25 mouse cellular contexts compared by ENCODE assay signal in the genomic region with DNA sequence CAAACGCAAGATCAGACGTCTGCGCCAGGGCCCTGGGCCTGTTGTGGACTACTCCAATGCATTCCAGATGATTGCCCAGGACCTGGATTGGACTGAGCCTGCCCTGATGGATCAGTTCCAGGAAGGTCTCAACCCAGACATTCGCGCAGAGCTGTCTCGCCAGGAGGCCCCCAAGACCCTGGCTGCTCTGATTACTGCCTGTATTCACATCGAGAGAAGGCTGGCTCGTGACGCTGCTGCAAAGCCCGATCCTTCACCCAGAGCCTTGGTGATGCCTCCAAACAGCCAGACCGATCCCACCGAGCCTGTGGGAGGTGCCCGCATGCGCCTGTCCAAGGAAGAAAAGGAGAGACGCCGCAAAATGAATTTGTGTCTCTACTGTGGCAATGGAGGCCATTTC. TPM values are rescaled to one million over a fixed set of nuclear protein-coding genes. Genes with fewer than 3 reads are reported as not detected.
A peak's percentile ranks its signal among the peaks of the same experiment; 100 is the strongest.
DNase-seq lines count a peak whose midpoint lies in the region; ATAC-seq lines count a peak whose summit lies in the region.
"Had no signal": no experiment of that assay in that cellular context is flagged by ENCODE, and none has a peak within 500 bp of the region (broad histone marks: within the 10 kb centered on the region; RNA-seq: fewer than 3 reads in every experiment).

No protein-coding gene starts in this region.

- ATAC-seq in limb, embryonic 11.5 days (ENCODE audit: insufficient number of reproducible peaks, low FRiP score, low TSS enrichment, low read depth): no peak
- ATAC-seq: CD4-positive, CD25-positive, alpha-beta regulatory T cell, adult 4 months; forebrain, embryonic 14.5 days; forebrain, embryonic 16.5 days; Patski had no signal

- no peak overlapping the region for H3K9ac ChIP-seq in limb, embryonic 11.5 days (ENCODE audit: low read length)
- H3K9ac ChIP-seq: embryonic facial prominence, embryonic 13.5 days; embryonic facial prominence, embryonic 15.5 days; forebrain, embryonic 12.5 days had no signal

- peak; percentile 12 for DNase-seq in adrenal gland, postnatal 25 days
- no peak for DNase-seq in adrenal gland, postnatal 10 days
- DNase-seq in limb, embryonic 11.5 days (ENCODE audit: low spot score): peak; percentile 20
- DNase-seq in limb, embryonic 10.5 days (ENCODE audit: low spot score): no peak
- no peak for DNase-seq in thymus, postnatal 0 days (ENCODE audit: low spot score)
- DNase-seq: adrenal gland, adult 2 months; adrenal gland, postnatal 14 days; B cell, adult 2 months; cerebellum, adult 11 months; cerebellum, adult 18-20 months; cerebellum, adult 8-10 months; cerebellum, adult 9-11 months; cerebellum, postnatal 36 days; embryo, embryonic 11 days had no signal

- WGBS in limb, embryonic 11.5 days: 93% methylated on average over 16 of the region's 16 CpGs
- 93% methylated on average over 16 of the region's 16 CpGs for WGBS in limb, embryonic 10.5 days

- H3K4me1 ChIP-seq in limb, embryonic 11.5 days (ENCODE audit: control insufficient read depth, insufficient read depth, low read length): peaks cover 4% of the 10 kb centered on the region
- H3K4me1 ChIP-seq in limb, embryonic 10.5 days: peaks cover 10% of the 10 kb centered on the region
- H3K4me1 ChIP-seq: embryonic facial prominence, embryonic 13.5 days; embryonic facial prominence, embryonic 15.5 days; forebrain, embryonic 12.5 days had no signal

- no peak overlapping the region for H3K4me3 ChIP-seq in limb, embryonic 11.5 days (ENCODE audit: low read depth, low read length)
- no peak overlapping the region for H3K4me3 ChIP-seq in limb, embryonic 10.5 days
- H3K4me3 ChIP-seq: embryonic facial prominence, embryonic 13.5 days; embryonic facial prominence, embryonic 15.5 days; erythroblast, embryonic 14.5 days; forebrain, embryonic 10.5 days; forebrain, embryonic 12.5 days had no signal

- peaks cover 13% of the 10 kb centered on the region for H3K36me3 ChIP-seq in limb, embryonic 11.5 days (ENCODE audit: control insufficient read depth, insufficient read depth, low read length)
- H3K36me3 ChIP-seq in limb, embryonic 10.5 days: peaks cover 60% of the 10 kb centered on the region
- H3K36me3 ChIP-seq: G1E had no signal

- H3K4me2 ChIP-seq in limb, embryonic 11.5 days (ENCODE audit: low read depth, severe bottlenecking): no peak overlapping the region
- H3K4me2 ChIP-seq: embryonic facial prominence, embryonic 13.5 days; embryonic facial prominence, embryonic 15.5 days; forebrain, embryonic 12.5 days had no signal

- no peak overlapping the region for H3K27ac ChIP-seq in limb, embryonic 11.5 days (replicated peaks; ENCODE audit: low read depth, low read length)
- no peak overlapping the region for H3K27ac ChIP-seq in limb, embryonic 10.5 days
- H3K27ac ChIP-seq: embryonic facial prominence, embryonic 13.5 days; embryonic facial prominence, embryonic 15.5 days; forebrain, embryonic 10.5 days; forebrain, embryonic 12.5 days had no signal

- H3K9me3 ChIP-seq in limb, embryonic 11.5 days (ENCODE audit: control insufficient read depth, low read length): peaks cover 2% of the 10 kb centered on the region; the same call in 1 of the 2 replicates
- H3K9me3 ChIP-seq in limb, embryonic 10.5 days (replicated peaks): peaks cover 9% of the 10 kb centered on the region; the same call in 1 of the 2 replicates
- H3K9me3 ChIP-seq: G1E had no signal

- no peaks in the 10 kb centered on the region for H3K27me3 ChIP-seq in limb, embryonic 11.5 days (ENCODE audit: control insufficient read depth, insufficient read depth, low read length)
- H3K27me3 ChIP-seq in limb, embryonic 10.5 days (ENCODE audit: low read depth, poor library complexity, severe bottlenecking): no peaks in the 10 kb centered on the region
- H3K27me3 ChIP-seq: CH12.LX; embryonic facial prominence, embryonic 13.5 days; embryonic facial prominence, embryonic 15.5 days; forebrain, embryonic 12.5 days; Patski had no signal

RNA-seq across cellular contexts. Expression of gene Peg10, which starts 7.8 kb away (rescaled TPM):
- 386 and 540 TPM in 2 replicates for total RNA-seq in adrenal gland, postnatal 25 days (2021)
- total RNA-seq in adrenal gland, postnatal 10 days (2021): 100 to 1,000 TPM; 283 to 299 TPM
- polyA plus RNA-seq in limb, embryonic 11.5 days (2014; fragmentation: Nextera tagmentation; extraction: Ambion mirVana): 38.9 and 40.0 TPM in 2 replicates
- polyA plus RNA-seq in limb, embryonic 10.5 days (2016; fragmentation: Nextera tagmentation; extraction: Ambion mirVana): 32.7 and 33.5 TPM in 2 replicates
- polyA plus RNA-seq in thymus, postnatal 0 days (2015; fragmentation: Nextera tagmentation; extraction: Ambion mirVana): 0.17 and 0.19 TPM in 2 replicates
- total RNA-seq: CH12.LX had no signal
- polyA plus RNA-seq: CD4-positive, CD25-positive, alpha-beta regulatory T cell, adult 4 months; G1E had no signal

RNA-seq across cellular contexts. Expression of gene Sgce, which starts 7.9 kb away (rescaled TPM):
- total RNA-seq in adrenal gland, postnatal 25 days (2021): 59.7 and 65.7 TPM in 2 replicates
- total RNA-seq in adrenal gland, postnatal 10 days (2021): 10 to 100 TPM; 57.3 to 65.7 TPM
- 49.3 and 53.4 TPM in 2 replicates for polyA plus RNA-seq in limb, embryonic 11.5 days (2014; fragmentation: Nextera tagmentation; extraction: Ambion mirVana)
- polyA plus RNA-seq in limb, embryonic 10.5 days (2016; fragmentation: Nextera tagmentation; extraction: Ambion mirVana): 38.5 and 52.3 TPM in 2 replicates
- polyA plus RNA-seq in thymus, postnatal 0 days (2015; fragmentation: Nextera tagmentation; extraction: Ambion mirVana): 9.7 and 10.2 TPM in 2 replicates
- total RNA-seq: CH12.LX had no signal
- polyA plus RNA-seq: erythroblast, embryonic 14.5 days; G1E had no signal

Comparison
In these comparisons a context has a peak if more than half of its experiments do, and no peak if none do; other contexts are left out.
1. DNase-seq: peak in adrenal gland, postnatal 25 days (single experiment) and limb, embryonic 11.5 days (single experiment); none in adrenal gland, postnatal 10 days (single experiment), limb, embryonic 10.5 days (single experiment) and thymus, postnatal 0 days (single experiment).
2. RNA of gene Peg10, which starts 7.8 kb away (polyA plus RNA-seq): 38.9 to 40.0 TPM in limb, embryonic 11.5 days and 32.7 to 33.5 TPM in limb, embryonic 10.5 days; 0.17 to 0.19 TPM in thymus, postnatal 0 days; every median in the first group is over 10 times any median in the second.